Comparison of ENCODE assay signal across 19 mouse cellular contexts in genomic region chr19:37821243-37821642, GRCm38 (mm10).
DNase-seq lines count a peak whose midpoint lies in the region; ATAC-seq lines count a peak whose summit lies in the region.
"Had no signal": no experiment of that assay in that cellular context is flagged by ENCODE, and none has a peak within 500 bp of the region (broad histone marks: within the 10 kb centered on the region; RNA-seq: fewer than 3 reads in every experiment).

No protein-coding gene starts in this region.

- H3K9me3 ChIP-seq in neural tube, embryonic 15.5 days (replicated peaks), result no peaks in the 10 kb centered on the region
- H3K9me3 ChIP-seq: forebrain, embryonic 12.5 days; intestine, embryonic 15.5 days; liver, embryonic 13.5 days; lung, embryonic 15.5 days; midbrain, embryonic 13.5 days had no signal

- no peak overlapping the region for H3K27ac ChIP-seq in neural tube, embryonic 15.5 days (replicated peaks)
- H3K27ac ChIP-seq: forebrain, embryonic 12.5 days; hindbrain, embryonic 14.5 days; intestine, embryonic 15.5 days; liver, embryonic 13.5 days; lung, embryonic 15.5 days; macrophage; midbrain, embryonic 13.5 days had no signal

- peak; percentile 98 for ATAC-seq in common myeloid progenitor, adult 5-6 weeks (replicated peaks; ENCODE audit: low read depth, poor library complexity, severe bottlenecking)
- peak; percentile 58 to 78; a peak in 3 of 4 replicates for ATAC-seq in hematopoietic stem cell, adult 5-6 weeks (replicated peaks in 1 of 2; ENCODE audit: insufficient read depth in 1 of 2, low FRiP score in 2 of 2, low TSS enrichment in 1 of 2, low read depth in 1 of 2, poor library complexity in 2 of 2, severe bottlenecking in 2 of 2)
- no peak for ATAC-seq in neural tube, embryonic 15.5 days (ENCODE audit: low FRiP score)
- ATAC-seq: intestine, embryonic 15.5 days; midbrain, embryonic 13.5 days had no signal

- H3K36me3 ChIP-seq in neural tube, embryonic 15.5 days, result no peaks in the 10 kb centered on the region
- H3K36me3 ChIP-seq: forebrain, embryonic 12.5 days; intestine, embryonic 15.5 days; liver, embryonic 13.5 days; lung, embryonic 15.5 days; midbrain, embryonic 13.5 days had no signal

- no peaks in the 10 kb centered on the region for H3K4me1 ChIP-seq in neural tube, embryonic 15.5 days
- H3K4me1 ChIP-seq: forebrain, embryonic 12.5 days; intestine, embryonic 15.5 days; liver, embryonic 13.5 days; lung, embryonic 15.5 days; midbrain, embryonic 13.5 days had no signal

- no peaks in the 10 kb centered on the region for H3K27me3 ChIP-seq in neural tube, embryonic 15.5 days (replicated peaks)
- H3K27me3 ChIP-seq: forebrain, embryonic 12.5 days; intestine, embryonic 15.5 days; liver, embryonic 13.5 days; lung, embryonic 15.5 days; midbrain, embryonic 13.5 days had no signal

- no peak overlapping the region for H3K4me2 ChIP-seq in neural tube, embryonic 15.5 days
- H3K4me2 ChIP-seq: forebrain, embryonic 12.5 days; hindbrain, embryonic 14.5 days; intestine, embryonic 15.5 days; liver, embryonic 13.5 days; lung, embryonic 15.5 days; midbrain, embryonic 13.5 days had no signal

- peak; percentile 86 for DNase-seq in heart, adult 11 months
- DNase-seq in heart, postnatal 4 days, result no peak
- DNase-seq in 3T3-L1 (ENCODE audit: low read depth, low spot score), result peak; percentile 97
- no peak for DNase-seq in B cell, adult 2 months
- DNase-seq in spleen, postnatal 14 days (ENCODE audit: low spot score in 2 of 2), result no peak
- DNase-seq: adrenal gland, adult 2 months; cerebellum, postnatal 14 days; kidney, postnatal 4 days; liver, embryonic 13.5 days; retina, postnatal 1 day had no signal

- H3K4me3 ChIP-seq in neural tube, embryonic 15.5 days (replicated peaks), result no peak overlapping the region
- H3K4me3 ChIP-seq: forebrain, embryonic 12.5 days; intestine, embryonic 15.5 days; liver, embryonic 13.5 days; lung, embryonic 15.5 days; midbrain, embryonic 13.5 days had no signal

- 76% methylated on average over 3 of the region's 3 CpGs for WGBS in neural tube, embryonic 15.5 days

- no peak overlapping the region for H3K9ac ChIP-seq in neural tube, embryonic 15.5 days (replicated peaks)
- H3K9ac ChIP-seq: forebrain, embryonic 12.5 days; hindbrain, embryonic 14.5 days; intestine, embryonic 15.5 days; liver, embryonic 13.5 days; lung, embryonic 15.5 days; midbrain, embryonic 13.5 days had no signal

Comparison
In these comparisons a context has a peak if more than half of its experiments do, and no peak if none do; other contexts are left out.
1. DNase-seq: peak in heart, adult 11 months (single experiment) and 3T3-L1 (single experiment); none in heart, postnatal 4 days (single experiment), B cell, adult 2 months (0 of 2) and spleen, postnatal 14 days (0 of 2).